Mouse (Mus musculus): ENCODE results near the gene Capn12.

DNA sequence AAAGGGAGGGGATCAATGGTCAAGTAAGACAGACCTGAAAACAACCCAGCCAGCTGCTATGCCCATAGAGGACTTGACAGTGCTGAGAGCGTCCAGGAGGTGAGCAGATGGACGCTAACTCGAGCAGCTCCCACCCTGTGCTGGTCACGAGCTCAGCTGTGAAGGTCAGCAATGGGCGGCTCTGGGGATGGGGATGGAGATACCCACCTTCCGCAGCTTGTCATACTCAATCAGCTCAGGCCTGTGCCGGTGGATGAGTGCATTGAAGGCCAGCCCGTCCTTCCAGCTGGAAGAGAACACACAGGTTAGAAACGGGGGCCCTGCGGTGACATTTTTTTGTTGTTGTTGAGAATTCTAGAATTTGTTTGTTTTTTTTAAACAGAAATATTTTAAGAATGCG lies 31.9 kb downstream of the Capn12 start:
- TF ChIP-seq CTCF (IDR thresholded peaks at IDR 0.05; ENCODE audit: control insufficient read depth, insufficient read depth, insufficient read length) (no peak), MAX (IDR thresholded peaks at IDR 0.05) (no peak), FOSL1 (IDR thresholded peaks at IDR 0.05; ENCODE audit: insufficient read depth, low read length, poor library complexity, severe bottlenecking) (no peak), USF1 (IDR thresholded peaks at IDR 0.05; ENCODE audit: low read depth) (no peak), MYOG (IDR thresholded peaks at IDR 0.05; ENCODE audit: control insufficient read depth, extremely low read depth, insufficient read length) (no peak), CEBPB (IDR thresholded peaks at IDR 0.05; ENCODE audit: low read depth) (no peak)

Measured in C2C12 (cell line).